8 mouse cellular contexts compared by ENCODE assay signal in genomic region chrX:74372888-74373549, GRCm38 (mm10). TPM values are rescaled to one million over a fixed set of nuclear protein-coding genes. Genes with fewer than 3 reads are reported as not detected.
DNase-seq lines count a peak whose midpoint lies in the region; ATAC-seq and TF ChIP-seq lines count a peak whose summit lies in the region.

Ubl4a (minus strand) TSS chrX:74373218.
Slc10a3 (minus strand) TSS chrX:74373349.

- peak within 1 kb of the TSS; percentile 66 for H3K4me2 ChIP-seq in lung, embryonic 14.5 days

- H3K9ac ChIP-seq in lung, embryonic 14.5 days: peak within 1 kb of the TSS; percentile 51

- peak within 1 kb of the TSS; percentile 48 for H3K4me3 ChIP-seq in lung, embryonic 14.5 days (ENCODE audit: low read depth, low read length)
- peak within 1 kb of the TSS; percentile 91 for H3K4me3 ChIP-seq in thymus, adult 2 months (ENCODE audit: control insufficient read depth, insufficient read depth, low read length)

- TF ChIP-seq POLR2A in thymus, adult 2 months (IDR thresholded peaks at IDR 0.05; ENCODE audit: control insufficient read depth, extremely low read depth, insufficient read depth, low read length, poor library complexity): 0 out of 2 replicates have a peak, but pooled peaks have one; percentile 33

- WGBS in lung, embryonic 14.5 days: 15% methylated on average over 32 of the region's 32 CpGs
- WGBS in thymus, adult 2 months: under 1% methylated on average over 32 of the region's 32 CpGs

- peak; percentile 91 for ATAC-seq in lung, embryonic 14.5 days (ENCODE audit: insufficient read depth)
- ATAC-seq in neutrophil, adult 5-6 weeks (ENCODE audit: extremely low read depth, insufficient number of reproducible peaks, low FRiP score, poor library complexity, severe bottlenecking): peak; percentile 97

- no peaks in the 10 kb centered on the region for H3K27me3 ChIP-seq in lung, embryonic 14.5 days (ENCODE audit: insufficient read depth, low read length)
- no peaks in the 10 kb centered on the region for H3K27me3 ChIP-seq in thymus, adult 2 months (ENCODE audit: control insufficient read depth, insufficient read depth, low read length)

- no peak within 1 kb of the TSS for H3K27ac ChIP-seq in lung, embryonic 14.5 days (ENCODE audit: low read depth)
- no peak within 1 kb of the TSS for H3K27ac ChIP-seq in thymus, adult 2 months (ENCODE audit: control insufficient read depth, insufficient read depth, low read length)

- DNase-seq in MN1 (ENCODE audit: low spot score): peak; percentile 91
- peak; percentile 82 for DNase-seq in cerebellum, adult 9-10 months
- peak; percentile 86 for DNase-seq in forelimb bud, embryonic 11.5 days (ENCODE audit: low read depth, low spot score)
- peak; percentile 89 for DNase-seq in heart, postnatal 4 days
- DNase-seq in layer of hippocampus, adult 8-10 months (ENCODE audit: low spot score in 2 of 2): peak; percentile 69 to 82
- peak; percentile 92 for DNase-seq in lung, embryonic 14.5 days
- DNase-seq in thymus, adult 2 months: peak; percentile 82

- H3K4me1 ChIP-seq in lung, embryonic 14.5 days (ENCODE audit: insufficient read depth): no peaks in the 10 kb centered on the region
- 0 out of 2 replicates have a peak, but pooled peaks cover 4% of the 10 kb centered on the region for H3K4me1 ChIP-seq in thymus, adult 2 months (replicated peaks; ENCODE audit: control insufficient read depth, insufficient read depth, low read length)

- TF ChIP-seq CTCF in lung, embryonic 14.5 days (IDR thresholded peaks at IDR 0.05; ENCODE audit: low read depth): no peak
- TF ChIP-seq CTCF in thymus, adult 2 months (IDR thresholded peaks at IDR 0.05; ENCODE audit: borderline replicate concordance, control insufficient read depth, extremely low read depth, insufficient read depth, low read length, poor library complexity): no peak

- H3K9me3 ChIP-seq in lung, embryonic 14.5 days (ENCODE audit: low read depth, low read length): no peaks in the 10 kb centered on the region

- no peaks in the 10 kb centered on the region for H3K36me3 ChIP-seq in lung, embryonic 14.5 days (ENCODE audit: insufficient read depth)
- H3K36me3 ChIP-seq in thymus, adult 2 months (ENCODE audit: control insufficient read depth, insufficient read depth, low read length): no peaks in the 10 kb centered on the region

RNA-seq across cellular contexts. Expression of gene Ubl4a, which starts in this region (rescaled TPM):
- 10 to 100 TPM; 48.3 to 50.5 TPM for total RNA-seq in heart, postnatal 4 days (2021)
- total RNA-seq in layer of hippocampus, adult 8-10 months (2022): 10 to 100 TPM; 53.8 to 75.5 (median 62.2) TPM
- 88.8 and 90.6 TPM in 2 replicates for polyA plus RNA-seq in lung, embryonic 14.5 days (2014; fragmentation: Nextera tagmentation; extraction: Ambion mirVana)
- total RNA-seq in neutrophil, adult 5-6 weeks (2017): 7.8 and 7.9 TPM in 2 replicates
- polyA plus RNA-seq in thymus, adult 2 months (2012; rRNA removed): 52.7 and 53.8 TPM in 2 replicates

RNA-seq across cellular contexts. Expression of gene Slc10a3, which starts in this region (rescaled TPM):
- total RNA-seq in heart, postnatal 4 days (2021): 1 to 10 TPM; 7.8 to 7.9 TPM
- 1 to 10 TPM; 2.6 to 3.4 (median 2.9) TPM for total RNA-seq in layer of hippocampus, adult 8-10 months (2022)
- polyA plus RNA-seq in lung, embryonic 14.5 days (2014; fragmentation: Nextera tagmentation; extraction: Ambion mirVana): 22.9 and 23.2 TPM in 2 replicates
- total RNA-seq in neutrophil, adult 5-6 weeks (2017): 12.9 and 14.2 TPM in 2 replicates
- polyA plus RNA-seq in thymus, adult 2 months (2012; rRNA removed): 27.8 and 29.1 TPM in 2 replicates
